Mouse (Mus musculus) kidney, postnatal 10 days (tissue): Measurements from ENCODE around the gene Rab30.

ENCODE experiments used
- DNase-seq: peaks from one replicate; pipeline ENCODE4 v3.0.0; 2021; ENCODE audit warnings: mixed read lengths

Gene Rab30

DNA sequence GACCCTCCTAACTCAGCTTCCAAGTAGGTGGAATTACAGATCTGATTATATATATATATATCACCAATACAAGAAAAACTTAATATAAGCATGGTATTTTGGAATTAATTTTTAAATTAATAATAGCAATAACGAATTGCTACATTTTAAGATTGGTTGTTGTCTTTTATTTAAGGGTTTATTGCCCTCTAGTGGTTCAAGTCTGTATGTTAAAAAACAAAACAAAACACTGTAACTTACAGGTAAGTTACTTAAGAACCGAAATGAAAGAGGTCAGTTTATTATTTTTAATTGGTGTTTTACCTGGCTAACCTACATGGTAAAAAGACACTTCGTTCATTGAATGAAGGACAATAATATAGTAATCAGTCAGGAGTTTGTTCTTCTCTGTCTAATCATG, 128.8 kb downstream of the Rab30 start:
- DNase-seq: no peak

DNA sequence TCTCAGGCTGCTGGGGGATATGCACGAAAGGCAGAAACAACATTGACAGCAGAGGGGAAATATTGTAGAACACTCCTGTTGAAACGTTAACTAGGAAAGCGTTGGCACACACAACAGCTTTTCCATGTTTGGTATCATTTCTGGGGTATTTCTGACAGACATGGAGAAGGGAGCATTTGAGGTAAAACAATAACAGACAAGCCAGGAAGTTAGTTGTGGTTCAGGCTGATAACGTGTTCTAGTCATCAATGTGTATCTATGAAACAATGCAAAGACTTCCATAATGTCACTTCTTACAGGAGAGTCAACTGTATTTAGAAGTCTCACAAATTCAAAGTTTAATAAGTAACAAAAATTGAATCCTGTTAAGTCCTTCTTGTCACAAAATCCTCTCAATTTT, 130.2 kb downstream of the Rab30 start:
- DNase-seq: no peak

DNA sequence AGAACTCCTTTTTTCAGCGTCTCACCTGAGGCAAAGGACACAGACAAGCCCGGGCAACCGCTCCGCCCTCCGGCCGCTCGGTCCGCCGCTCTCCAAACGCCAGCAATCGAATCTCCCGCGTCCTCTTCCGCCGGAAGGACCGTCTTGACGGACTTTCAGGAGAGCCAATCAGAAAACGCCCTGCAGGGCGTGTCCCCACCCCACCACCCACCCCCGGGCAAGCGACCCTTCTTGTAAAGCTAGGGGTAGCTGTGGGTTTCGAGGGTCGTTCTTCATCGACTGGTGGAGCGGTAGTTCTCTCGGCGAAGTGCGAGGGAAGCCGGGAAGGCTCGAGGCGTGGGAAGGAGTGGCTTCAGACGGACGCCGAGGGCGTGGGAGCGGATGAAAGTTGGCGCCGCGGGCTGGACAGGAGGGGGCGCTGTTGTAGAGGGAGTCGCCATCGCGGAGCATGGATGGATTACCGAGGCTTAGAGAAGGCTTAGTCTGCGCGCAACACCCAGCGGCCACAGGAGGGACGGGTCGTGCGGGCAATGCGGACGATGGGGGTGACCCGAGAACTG, 132.8 kb downstream of the Rab30 start, which contains the start of the genes Ddias and Prcp:
Gene Ddias (minus strand): TSS at position 132 of the 560 bp plus-strand sequence.
Gene Prcp (plus strand): TSS at position 355 of the 560 bp plus-strand sequence.
- DNase-seq: peak; percentile 97

DNA sequence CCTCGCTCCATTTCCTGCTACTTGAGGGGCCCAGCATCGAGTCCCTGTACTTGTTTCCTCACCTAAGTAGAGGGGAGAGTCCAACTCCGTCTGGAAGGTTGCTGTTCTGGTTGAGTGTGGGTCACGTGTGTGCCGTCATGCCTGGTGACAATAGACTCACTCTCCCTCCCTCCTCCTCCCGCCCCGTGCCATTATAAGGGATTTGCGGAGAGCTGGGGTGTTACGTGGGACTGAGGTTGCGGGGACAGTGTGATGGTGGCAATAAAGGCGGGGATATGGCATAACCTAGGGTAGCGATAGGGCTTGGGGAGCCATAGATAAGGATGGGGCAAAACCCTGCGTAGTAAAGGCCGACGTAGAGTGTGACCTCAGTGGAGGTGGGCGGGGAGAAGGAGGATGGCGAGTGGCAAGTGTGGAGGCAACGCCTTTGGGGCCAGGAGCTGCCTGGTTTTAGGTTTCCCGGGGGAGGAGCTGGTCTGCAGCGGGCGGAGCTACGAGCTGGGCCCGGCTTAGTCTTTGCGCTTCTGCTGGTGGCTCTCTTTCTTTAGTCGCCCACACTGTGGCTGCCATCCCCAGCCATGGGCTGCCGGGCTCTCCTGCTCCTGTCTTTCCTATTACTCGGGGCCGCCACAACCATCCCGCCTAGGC, 133.5 kb downstream of the Rab30 start:
- peak; percentile 90 for DNase-seq

DNA sequence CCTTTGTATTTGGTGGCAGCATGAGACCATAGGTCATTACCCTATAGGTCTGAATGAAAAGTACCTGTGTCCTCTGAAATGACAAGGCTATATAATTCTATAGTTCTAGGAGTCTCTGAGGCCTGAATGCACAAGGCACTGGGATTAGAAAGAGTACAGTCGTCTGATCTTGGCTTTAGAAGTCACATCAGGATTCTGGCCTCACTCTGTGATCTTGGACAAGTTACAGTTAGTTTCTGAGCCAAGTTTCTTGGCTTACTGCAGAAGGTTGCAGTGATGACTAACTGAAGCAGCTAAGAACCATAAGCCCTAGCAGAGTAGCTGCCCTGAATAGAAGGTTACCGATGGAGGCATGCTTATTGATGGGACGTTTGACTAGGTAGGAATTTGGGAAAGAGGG, 134.7 kb downstream of the Rab30 start:
- no peak for DNase-seq

DNA sequence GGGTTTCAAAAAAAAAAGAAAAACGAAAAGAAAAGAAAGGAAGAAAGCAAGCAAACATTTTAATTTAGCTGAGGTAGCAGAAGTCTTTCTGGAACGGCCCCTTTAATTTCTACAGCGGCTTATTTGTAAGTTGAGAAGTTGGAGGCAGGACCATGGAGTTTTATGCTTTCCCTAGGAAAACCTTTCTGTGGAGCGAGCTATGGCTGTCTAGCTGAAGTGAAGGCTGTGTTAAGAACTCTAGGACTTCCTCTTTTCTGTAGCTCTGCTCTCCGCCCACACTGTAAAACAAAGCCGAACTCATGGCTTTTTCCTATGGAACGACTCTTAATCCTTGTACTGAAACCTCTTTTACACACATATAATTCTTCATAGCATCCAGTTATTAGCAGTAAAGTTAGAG, 135.1 kb downstream of the Rab30 start:
- peak; percentile 18 for DNase-seq

DNA sequence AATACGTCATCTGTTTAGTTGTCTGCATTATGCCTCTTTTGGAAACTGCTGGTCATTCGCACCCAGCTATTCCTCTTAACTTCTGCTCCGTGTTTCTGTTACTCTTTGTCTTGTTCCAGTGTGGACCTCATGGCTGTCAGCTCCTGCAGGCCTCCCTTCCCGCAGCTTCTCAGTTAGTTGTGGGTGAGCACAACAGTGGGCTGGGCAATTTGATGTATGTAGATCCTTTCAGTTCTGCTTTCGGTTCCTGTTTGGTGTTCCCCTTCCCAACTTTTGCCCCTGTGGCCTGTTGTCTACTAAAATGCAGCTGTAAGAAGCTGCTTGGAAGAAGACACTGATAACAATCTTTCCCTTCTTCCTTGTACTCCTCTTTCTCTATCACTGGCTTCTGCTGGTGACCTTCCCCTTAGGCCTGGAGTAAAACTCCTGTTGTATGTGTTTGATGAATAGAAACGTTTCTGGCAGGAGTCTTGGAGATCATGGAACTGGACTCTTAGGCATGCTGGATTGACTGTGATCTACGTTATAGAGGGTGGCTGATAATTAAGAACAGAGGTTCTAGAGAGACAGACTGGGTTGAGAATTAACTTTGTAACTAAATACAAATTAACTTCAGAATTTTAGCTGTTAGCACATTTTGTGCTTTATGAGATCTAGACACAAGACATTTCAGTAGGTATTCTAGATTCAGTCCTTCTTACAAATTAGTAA, 137.3 kb downstream of the Rab30 start:
- DNase-seq: no peak

DNA sequence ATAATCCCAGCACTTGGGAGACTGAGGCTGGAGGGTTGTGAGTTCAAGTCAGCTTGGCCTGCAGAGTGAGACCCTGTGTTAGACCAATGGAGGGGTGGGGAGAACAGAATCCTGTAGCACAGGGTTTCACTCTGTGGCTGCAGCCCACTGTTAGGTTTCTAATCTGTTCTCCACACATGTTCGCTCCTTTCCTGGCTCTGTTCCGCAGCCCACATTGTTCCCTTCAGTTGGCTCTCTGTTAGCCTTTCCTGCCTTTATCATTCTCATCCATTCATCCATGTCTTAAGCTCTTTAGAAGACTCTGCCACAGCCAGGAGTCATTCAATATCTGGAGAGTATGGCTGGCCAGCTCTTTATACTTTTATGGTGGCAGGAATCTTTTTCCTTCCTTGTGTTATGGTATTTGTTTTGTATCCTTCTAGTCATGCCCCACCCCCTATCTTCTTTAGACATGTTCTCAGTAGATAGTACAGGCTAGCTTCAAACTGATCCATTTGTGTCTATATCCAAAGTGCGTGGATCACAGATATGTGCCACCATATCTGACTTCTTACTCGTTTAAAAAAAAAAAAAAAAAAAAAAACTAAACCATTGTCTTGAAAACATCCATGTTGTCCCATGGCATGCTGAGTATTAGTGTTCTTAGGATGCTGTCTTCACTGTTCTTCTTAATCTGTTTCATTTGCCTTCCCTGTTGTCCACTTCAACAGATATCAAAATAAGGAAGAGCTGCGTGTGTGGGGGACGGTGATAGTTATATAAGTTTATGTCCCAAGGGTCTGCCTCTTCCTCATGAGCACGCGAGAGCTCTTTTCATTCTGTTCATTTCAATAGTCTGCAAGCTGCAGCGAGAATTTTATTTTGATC, 142.7 kb downstream of the Rab30 start:
- no peak for DNase-seq

DNA sequence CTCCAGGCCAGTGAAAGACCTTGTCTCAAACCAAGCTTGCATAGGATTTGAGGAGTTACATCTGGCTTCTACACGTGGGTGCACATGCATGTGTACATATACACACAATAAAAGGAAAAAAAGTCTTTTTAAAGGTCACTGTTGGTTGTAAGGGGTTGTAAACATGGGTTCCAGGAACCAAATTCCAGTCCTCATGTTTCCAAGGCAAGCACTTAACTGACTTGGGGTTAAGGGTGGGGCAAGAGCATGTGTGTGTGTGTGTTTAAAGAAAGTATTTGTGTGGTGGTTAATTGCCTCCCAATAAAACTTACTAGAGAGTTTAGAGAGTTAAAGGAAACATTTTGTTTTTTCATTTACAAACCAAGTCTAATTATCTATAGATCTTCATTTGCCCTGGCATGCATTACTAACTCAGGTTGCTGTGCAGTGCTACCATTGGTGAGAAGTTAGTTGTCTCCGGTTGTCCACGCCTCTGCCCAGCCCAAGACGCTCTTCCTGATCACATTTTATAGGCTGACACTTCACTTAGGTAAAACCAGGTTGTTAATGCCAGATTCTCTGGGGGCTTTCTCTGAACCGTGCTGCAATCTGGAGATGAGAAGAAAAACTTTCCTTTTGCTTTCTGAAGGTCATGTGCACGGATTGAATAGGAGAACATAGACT, 143.7 kb downstream of the Rab30 start:
- no peak for DNase-seq

DNA sequence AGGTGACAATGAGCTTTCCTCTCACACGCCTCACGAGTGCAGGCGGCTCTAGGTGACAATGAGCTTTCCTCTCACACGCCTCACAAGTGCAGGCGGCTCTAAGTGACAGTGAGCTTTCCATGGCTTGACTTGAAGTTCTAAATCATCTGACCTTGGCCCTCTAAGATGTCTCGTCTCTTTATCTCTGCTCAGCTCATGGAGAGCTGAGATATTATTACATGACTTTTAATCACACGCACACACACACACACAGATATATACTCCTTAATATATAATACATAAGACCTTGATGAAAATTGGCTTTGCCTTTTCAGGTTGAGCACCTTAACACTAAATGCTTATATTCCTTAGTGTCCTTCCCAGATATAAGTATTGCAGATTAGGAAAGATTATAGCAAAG, 145.4 kb downstream of the Rab30 start:
- no peak for DNase-seq

DNA sequence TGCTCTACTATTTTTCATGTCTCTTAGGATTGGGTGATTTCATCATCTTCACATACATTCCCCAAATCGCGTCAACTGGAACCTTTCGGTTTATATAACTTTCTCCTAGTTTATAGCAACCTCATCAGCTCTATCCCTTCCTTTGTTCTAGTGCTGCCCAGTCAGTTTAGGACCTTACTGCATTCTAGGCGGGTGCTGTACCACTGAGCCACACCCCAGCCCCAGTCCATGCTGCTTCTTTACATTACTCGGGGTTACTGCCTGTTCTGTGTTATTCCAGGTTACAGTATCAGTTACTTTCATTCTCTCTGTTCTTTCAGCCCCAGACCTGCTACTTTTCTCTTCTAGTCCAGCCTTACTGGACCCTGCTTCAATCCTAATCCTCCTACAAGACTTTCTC, 145.8 kb downstream of the Rab30 start:
- DNase-seq: no peak

DNA sequence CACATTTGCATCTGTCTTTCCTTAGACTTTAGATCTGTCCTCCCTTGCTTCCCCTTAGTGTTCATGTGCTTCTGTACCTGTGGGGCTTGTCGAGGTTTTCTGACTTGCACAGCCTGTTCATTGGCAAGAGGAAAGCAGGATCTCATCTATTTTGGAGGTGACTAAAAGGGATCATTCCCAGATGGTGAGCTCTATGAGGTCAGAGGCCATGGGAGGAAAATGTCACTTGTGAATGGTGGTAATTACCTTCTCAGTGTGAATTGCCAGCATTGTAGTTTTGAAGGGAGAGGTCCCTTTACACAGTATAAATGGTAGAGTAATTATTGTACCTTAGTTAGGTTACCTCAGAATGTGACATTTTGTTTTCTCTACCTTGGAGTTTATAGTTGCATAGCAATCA, 148.8 kb downstream of the Rab30 start:
- DNase-seq: no peak

DNA sequence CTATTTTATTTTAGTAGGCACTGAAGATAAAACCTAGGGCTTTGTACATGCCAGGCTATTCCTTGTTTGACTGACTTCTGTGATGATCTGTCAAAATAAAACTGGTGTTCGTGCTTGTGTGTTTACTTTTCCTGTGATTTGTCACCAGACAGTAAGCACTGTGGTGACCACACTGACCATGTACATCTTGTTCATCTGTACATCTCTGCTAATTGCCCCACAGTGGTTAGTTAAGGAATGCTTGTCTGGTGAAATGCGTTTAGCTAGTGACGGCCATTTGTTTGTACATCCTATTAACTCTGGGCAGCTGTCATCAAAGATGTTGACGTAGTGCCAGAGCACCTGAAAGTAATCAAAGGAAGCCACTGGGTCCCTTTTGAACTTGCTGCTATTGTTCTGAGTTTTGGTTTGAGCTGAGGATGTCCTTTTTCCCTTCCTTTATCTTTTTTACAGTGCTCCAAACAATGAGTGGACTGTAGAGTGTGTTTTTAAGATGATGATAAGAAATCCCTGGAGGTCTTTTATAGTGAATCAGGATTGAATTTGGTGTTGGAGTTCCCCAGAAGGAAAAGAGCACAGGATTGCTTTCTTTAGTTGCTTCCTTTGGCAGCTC, 149.3 kb downstream of the Rab30 start:
- no peak for DNase-seq

DNA sequence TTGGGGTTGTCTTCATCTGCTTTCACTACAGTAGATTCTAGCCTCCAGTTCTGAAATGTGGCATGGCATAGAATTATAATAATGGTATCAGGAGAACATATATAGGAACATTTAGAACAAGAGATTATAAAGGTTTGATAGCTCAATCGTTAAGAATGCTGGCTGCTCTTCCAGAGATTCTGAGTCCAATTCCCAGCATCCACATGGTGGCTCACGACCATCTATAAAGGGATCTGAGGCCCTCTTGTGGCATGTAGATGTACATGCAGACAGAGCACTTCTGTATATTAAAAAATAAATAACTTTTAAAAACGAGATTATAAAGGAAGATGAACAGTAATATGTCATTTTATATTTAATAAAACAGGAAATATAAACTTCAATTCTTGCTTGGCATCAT, 152.1 kb downstream of the Rab30 start:
- no peak for DNase-seq
